Mouse (Mus musculus) liver, adult 2 months (tissue): ENCODE measurements at regions not wholly inside any gene's neighbourhood (a gene's known extent, or its start where the extent isn't known, plus 50 kb on each side); places are given as distances from the start of the nearest gene placed in this dataset.

Source experiments
- CTCF ChIP-seq: fragments of 200-500 bp; IDR thresholded peaks from 2 replicates; pipeline ENCODE4 v1.5.1; 2011; ENCODE audit warnings: low read depth, low read length, control low read depth
- POLR2A ChIP-seq: fragments of 200-500 bp; IDR thresholded peaks from 2 replicates; pipeline ENCODE4 v1.6.1; 2011; ENCODE audit warnings: low read length, control low read depth; ENCODE audit not compliant: insufficient read depth; ENCODE audit errors: extremely low read depth

DNA sequence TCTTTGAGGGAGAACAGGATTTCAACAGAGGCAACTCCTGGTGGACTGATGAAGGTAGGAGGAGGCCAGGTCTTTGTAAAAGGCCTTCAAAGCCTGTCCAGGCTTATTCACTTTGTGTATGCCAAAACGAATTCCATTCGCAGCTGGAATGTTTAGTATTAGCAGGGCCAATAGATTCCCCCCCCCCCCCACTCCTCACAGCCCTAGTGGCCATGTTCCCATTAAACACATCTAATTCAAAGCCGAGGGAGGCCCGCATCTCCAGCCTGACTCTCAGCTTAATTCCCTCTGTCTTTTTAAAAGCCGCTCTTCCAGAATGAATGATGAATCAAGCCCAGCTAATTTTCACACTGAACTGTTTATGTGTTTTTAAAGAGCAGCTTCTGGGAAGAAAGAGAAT, 205.5 kb downstream of the Etnk1 start:
- TF ChIP-seq POLR2A (no peak), CTCF (no peak)
